Mouse (Mus musculus) midbrain, embryonic 10.5 days (tissue): ENCODE results near the gene Bphl. TPM values are rescaled to one million over a fixed set of nuclear protein-coding genes. Genes with fewer than 3 reads are reported as not detected.
A peak's percentile ranks its signal among the peaks of the same experiment; 100 is the strongest.

Experiments
- DNase-seq: peaks from one replicate; pipeline ENCODE4 v3.0.0-alpha.2; 2017; ENCODE audit warnings: low spot score
- H3K27ac ChIP-seq: fragments of 300-500 bp; sonication (generic); replicated peaks from 2 replicates; pipeline ENCODE4 v1.5.1; 2016; ENCODE audit warnings: mild to moderate bottlenecking
- H3K27me3 ChIP-seq: fragments of 300-500 bp; sonication (generic); 2 replicates; pipeline ENCODE4 v1.6.1; 2016; ENCODE audit warnings: low read depth, mild to moderate bottlenecking; ENCODE audit not compliant: poor library complexity, severe bottlenecking
- H3K36me3 ChIP-seq: fragments of 300-500 bp; sonication (generic); 2 replicates; pipeline ENCODE4 v1.6.1; 2016; ENCODE audit warnings: mild to moderate bottlenecking, moderate library complexity
- H3K4me1 ChIP-seq: fragments of 300-500 bp; sonication (generic); 2 replicates; pipeline ENCODE4 v1.6.1; 2016
- H3K4me3 ChIP-seq: fragments of 300-500 bp; sonication (generic); 2 replicates; pipeline ENCODE4 v1.5.1; 2016; ENCODE audit warnings: mild to moderate bottlenecking, moderate library complexity
- H3K9me3 ChIP-seq: fragments of 300-500 bp; sonication (generic); replicated peaks from 2 replicates; pipeline ENCODE4 v1.6.1; 2016; ENCODE audit warnings: mild to moderate bottlenecking
- WGBS: fragments of 180-500 bp; shearing (Covaris S2); methylation state at CpG from one replicate; pipeline ENCODE4 v1.1.7; 2016; 5-methylcytosine and 5-hydroxymethylcytosine counted together
- polyA plus RNA-seq: library from polyadenylated mRNA; unstranded; fragments of >200 nt; fragmentation: Nextera tagmentation; extraction: Ambion mirVana; gene quantifications from 2 replicates; pipeline ENCODE4 v1.2.1, GENCODE M21; 2016

The Bphl gene
- polyA plus RNA-seq, 1 experiment from 2014 or later = 31.6 TPM

DNA sequence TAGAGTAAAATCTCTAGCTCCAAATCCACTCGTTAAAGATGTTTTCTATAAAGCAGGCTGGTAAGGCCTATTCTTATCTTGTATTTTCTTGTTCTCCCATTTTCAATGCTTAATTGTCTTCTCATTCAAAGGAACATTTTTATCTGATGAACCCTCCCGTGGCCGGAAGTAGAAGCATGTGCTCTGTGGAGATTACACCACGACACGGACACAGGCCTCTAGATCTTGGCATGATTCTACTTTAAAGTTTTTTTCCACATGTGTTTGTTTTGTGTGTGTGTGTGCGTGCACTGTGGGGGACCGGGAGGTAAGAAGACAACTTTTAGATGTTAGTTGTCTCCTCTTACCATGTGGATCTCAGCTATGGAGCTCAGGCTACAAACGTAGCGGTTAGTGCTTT, 64.5 kb downstream of the Bphl start:
- Histone ChIP-seq H3K36me3 (no peaks in the 10 kb centered on the region), H3K9me3 (no peaks in the 10 kb centered on the region), H3K27me3 (no peaks in the 10 kb centered on the region), H3K27ac (no peak overlapping the region), H3K4me1 (peaks cover 4% of the 10 kb centered on the region), H3K4me3 (no peak overlapping the region)
- no peak for DNase-seq
- WGBS = 87% methylated on average over 9 of the region's 9 CpGs

DNA sequence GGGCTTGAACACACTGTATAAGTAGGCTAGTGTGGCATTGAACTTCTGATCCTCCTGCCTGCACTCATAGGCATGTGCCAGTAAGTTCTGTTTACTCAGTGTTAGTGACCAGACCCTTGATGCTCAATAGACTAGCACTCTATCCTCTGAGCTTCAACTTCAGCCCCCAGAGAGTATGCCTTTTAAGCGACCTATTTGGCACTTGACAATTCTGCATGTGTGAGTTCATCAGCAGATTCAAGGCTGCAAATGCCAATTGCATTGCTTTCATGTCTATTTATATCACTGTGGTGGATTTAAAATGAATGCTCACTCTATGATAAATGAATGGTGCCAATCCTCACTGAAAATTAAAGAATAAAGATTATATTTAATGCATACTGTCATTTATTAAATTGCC, 68.0 kb downstream of the Bphl start:
- H3K4me1 ChIP-seq = peaks cover 16% of the 10 kb centered on the region
- WGBS = 65% methylated on average over 1 of the region's 1 CpGs
- no peaks in the 10 kb centered on the region for H3K9me3 ChIP-seq

DNA sequence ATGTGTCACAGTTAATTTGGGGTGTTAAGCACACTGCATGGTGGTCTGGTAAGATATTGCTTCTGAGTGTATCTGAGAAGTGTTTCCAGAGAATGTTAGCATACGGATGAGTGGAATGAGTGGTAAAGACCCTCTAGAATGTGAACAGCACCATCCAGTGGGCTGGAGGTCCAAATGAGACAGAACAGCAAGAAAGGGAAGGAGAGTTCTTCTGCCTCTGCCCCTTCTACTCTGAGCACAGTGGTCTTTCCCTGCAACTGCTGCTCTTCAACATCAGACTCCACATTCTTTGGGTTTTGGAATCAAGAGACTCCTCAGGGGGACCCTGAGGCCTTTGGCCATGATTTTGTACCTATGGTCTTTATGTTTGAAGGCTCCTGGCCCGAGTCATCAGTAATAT, 68.9 kb downstream of the Bphl start:
- WGBS = 82% methylated on average over 2 of the region's 2 CpGs
- no peak for DNase-seq
- H3K4me1 ChIP-seq = peaks cover 25% of the 10 kb centered on the region
- no peak overlapping the region for H3K27ac ChIP-seq
- H3K27me3 ChIP-seq = peaks cover 3% of the 10 kb centered on the region; the same call in 1 of the 2 replicates
- no peaks in the 10 kb centered on the region for H3K9me3 ChIP-seq
- no peak overlapping the region for H3K4me3 ChIP-seq
- no peaks in the 10 kb centered on the region for H3K36me3 ChIP-seq

More for the DNA sequence above, 68.0 kb downstream of the Bphl start:
- Histone ChIP-seq H3K36me3 (no peaks in the 10 kb centered on the region), H3K27ac (no peak overlapping the region), H3K4me3 (no peak overlapping the region), H3K27me3 (no peaks in the 10 kb centered on the region)
- DNase-seq = no peak

DNA sequence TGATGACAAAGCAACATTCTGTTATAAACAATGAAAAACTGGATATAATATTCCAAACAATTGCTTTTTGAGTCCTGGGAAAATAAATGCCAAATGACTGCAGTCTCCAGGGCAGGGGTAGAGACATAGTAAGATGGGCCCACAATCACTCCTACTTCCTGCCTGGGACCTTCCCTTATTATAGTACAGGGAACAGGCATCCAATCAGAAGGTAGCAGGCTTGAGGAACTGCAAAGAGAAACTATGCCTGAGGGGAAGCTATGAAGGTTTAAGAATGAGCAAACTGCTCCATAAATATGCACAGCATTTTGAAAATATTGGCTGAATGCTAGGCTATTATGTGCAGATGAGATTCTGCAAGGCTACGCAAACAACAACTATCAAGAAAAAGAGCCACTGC, 69.6 kb downstream of the Bphl start:
- peaks cover 9% of the 10 kb centered on the region; the same call in 1 of the 2 replicates for H3K27me3 ChIP-seq
- WGBS = 98% methylated on average over 1 of the region's 1 CpGs
- H3K4me3 ChIP-seq = no peak overlapping the region
- no peaks in the 10 kb centered on the region for H3K9me3 ChIP-seq
- H3K27ac ChIP-seq = no peak overlapping the region
- no peak for DNase-seq
- H3K4me1 ChIP-seq = peaks cover 32% of the 10 kb centered on the region
- H3K36me3 ChIP-seq = no peaks in the 10 kb centered on the region

DNA sequence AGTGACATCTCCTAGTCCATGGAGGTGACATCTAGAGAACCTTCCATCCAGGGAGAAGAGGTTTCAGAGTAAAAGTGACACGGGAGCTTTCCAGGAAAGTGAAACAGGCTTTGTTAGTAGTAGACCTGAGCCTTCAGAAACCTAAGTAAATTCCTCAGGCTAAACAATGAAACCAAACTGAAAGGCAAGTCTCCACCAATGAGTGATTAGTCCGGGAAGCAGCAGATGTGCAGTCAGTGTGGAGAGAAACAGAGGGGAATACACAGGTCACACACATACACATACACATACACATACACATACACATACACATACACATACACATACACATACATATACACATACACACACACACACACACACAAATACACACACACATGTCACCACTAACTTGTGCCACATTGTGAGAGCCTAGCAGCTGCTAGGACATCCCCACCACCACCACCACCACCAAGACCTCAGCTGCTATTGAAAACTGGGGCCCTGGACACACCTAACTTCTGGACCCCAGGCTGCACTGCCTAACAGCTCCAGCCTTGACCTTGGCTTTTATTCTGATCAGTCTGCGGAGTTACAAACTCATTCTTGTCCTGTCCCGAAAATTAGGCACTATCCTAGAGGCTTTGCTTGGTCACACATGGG, 71.8 kb downstream of the Bphl start:
- 58% methylated on average over 4 of the region's 4 CpGs for WGBS
- H3K27me3 ChIP-seq = peaks cover 15% of the 10 kb centered on the region; the same call in 1 of the 2 replicates
- peaks cover 32% of the 10 kb centered on the region for H3K4me1 ChIP-seq
- DNase-seq = no peak
- no peak overlapping the region for H3K4me3 ChIP-seq
- H3K36me3 ChIP-seq = no peaks in the 10 kb centered on the region
- H3K9me3 ChIP-seq = no peaks in the 10 kb centered on the region
- H3K27ac ChIP-seq = peak overlapping the region; percentile 33; the same call in 1 of the 2 replicates

DNA sequence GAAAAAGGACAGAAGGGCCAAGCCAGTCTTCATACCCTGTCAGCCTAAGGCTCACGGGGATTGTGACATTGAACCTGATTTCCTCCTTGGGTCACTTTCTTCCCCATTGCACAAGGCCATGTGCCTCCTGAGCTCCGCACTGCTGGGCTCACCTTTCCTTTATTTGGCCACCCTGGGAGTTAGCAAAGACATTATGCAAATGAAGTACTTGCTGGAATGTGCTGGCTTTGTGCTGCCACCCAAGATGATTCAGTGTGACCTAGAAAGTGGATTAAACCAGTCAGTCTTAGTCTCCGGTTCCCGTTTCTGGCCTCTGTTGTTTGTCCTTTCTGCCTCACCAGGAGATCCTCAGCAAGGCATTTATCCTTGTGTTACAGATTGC, 72.3 kb downstream of the Bphl start:
- Histone ChIP-seq H3K9me3 (no peaks in the 10 kb centered on the region), H3K27ac (peak overlapping the region; percentile 33; the same call in 1 of the 2 replicates), H3K27me3 (peaks cover 15% of the 10 kb centered on the region; the same call in 1 of the 2 replicates), H3K36me3 (no peaks in the 10 kb centered on the region), H3K4me3 (no peak overlapping the region), H3K4me1 (peaks cover 32% of the 10 kb centered on the region)
- DNase-seq = peak; percentile 37
- 17% methylated on average over 4 of the region's 4 CpGs for WGBS

DNA sequence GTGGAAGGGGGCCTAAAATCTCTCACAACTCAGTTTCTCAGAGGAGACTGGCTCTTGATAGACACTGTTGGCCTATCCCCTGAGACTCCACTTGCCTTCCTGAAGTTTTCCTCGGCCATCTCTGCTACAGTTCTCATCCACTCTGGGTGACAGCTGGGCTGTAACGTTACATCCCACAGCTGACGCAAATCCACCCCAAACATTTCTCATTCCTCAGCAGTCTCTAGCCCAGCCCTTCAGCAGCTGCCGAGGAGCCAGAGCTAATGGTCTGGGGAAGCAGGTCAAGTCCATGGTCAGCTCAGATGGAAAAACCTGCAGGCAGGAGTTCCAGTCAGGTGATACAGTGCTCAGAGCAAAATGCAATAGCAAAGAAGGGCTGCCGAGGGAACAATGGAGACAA, 73.6 kb downstream of the Bphl start:
- DNase-seq = no peak
- no peak overlapping the region for H3K27ac ChIP-seq
- WGBS = 82% methylated on average over 5 of the region's 5 CpGs
- H3K4me3 ChIP-seq = no peak overlapping the region
- 0 out of 2 replicates have a peak, but pooled peaks cover 6% of the 10 kb centered on the region for H3K36me3 ChIP-seq
- peaks cover 15% of the 10 kb centered on the region; the same call in 1 of the 2 replicates for H3K27me3 ChIP-seq
- no peaks in the 10 kb centered on the region for H3K9me3 ChIP-seq
- peaks cover 32% of the 10 kb centered on the region for H3K4me1 ChIP-seq

DNA sequence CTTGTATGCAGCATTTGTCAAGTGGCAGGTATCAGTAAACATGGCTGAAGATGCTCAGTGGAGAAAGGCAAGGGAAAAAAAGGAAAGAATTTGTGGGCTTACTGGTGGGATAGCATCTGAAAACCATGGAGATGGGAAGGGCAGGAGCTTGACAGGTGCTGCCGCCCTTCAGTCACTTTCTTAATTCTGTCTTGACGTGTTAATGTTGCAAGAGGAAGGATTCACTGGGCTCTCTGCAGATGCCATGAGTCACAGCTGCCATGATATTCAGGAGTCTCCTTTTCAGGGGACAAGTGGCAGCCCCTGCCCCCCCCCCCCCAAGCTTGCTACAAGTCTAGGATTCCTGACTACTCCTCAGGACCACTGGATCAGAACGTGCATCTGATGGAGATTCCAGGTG, 74.5 kb downstream of the Bphl start:
- 78% methylated on average over 3 of the region's 3 CpGs for WGBS

DNA sequence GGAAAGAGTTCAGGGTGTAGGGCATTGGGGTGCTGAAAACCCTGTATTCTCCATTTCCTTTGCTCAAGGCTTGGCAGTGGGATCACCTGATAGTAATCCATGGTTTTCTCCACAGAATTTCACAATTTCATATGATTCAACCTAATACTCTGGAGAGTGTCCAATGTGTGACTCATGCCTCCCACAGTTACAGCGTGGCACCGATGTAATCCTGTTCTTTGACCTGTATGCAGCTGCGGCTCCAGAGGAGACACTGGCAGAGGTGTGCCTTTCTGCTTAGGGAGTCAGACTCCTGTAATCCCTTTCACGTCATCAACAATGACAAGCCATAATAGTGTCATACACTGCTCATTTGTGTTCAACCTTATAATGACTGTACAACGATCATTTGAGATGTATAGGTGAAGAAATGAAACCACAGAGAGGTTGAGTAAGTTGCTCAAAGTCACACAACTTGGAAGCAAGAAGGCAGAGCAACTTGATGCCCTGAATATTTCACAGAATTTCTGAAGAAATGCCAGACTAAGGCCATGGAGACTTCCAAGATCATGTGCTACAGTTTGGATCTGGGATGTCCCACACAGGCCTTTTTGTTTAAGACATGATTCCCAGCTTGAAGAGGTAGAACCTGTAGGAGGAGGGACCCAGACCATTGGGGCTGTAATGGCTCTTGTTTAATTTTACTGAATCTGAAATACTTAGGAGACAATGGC, 75.1 kb downstream of the Bphl start:
- WGBS = 93% methylated on average over 5 of the region's 5 CpGs
- Histone ChIP-seq H3K27ac (no peak overlapping the region), H3K36me3 (0 out of 2 replicates have a peak, but pooled peaks cover 6% of the 10 kb centered on the region), H3K9me3 (no peaks in the 10 kb centered on the region), H3K27me3 (peaks cover 15% of the 10 kb centered on the region; the same call in 1 of the 2 replicates), H3K4me3 (no peak overlapping the region), H3K4me1 (peaks cover 32% of the 10 kb centered on the region)
- DNase-seq = no peak

More for the DNA sequence above, 74.5 kb downstream of the Bphl start:
- peaks cover 32% of the 10 kb centered on the region for H3K4me1 ChIP-seq
- H3K9me3 ChIP-seq = no peaks in the 10 kb centered on the region
- DNase-seq = no peak
- H3K4me3 ChIP-seq = no peak overlapping the region
- H3K27ac ChIP-seq = no peak overlapping the region
- H3K36me3 ChIP-seq = 0 out of 2 replicates have a peak, but pooled peaks cover 6% of the 10 kb centered on the region
- H3K27me3 ChIP-seq = peaks cover 15% of the 10 kb centered on the region; the same call in 1 of the 2 replicates

DNA sequence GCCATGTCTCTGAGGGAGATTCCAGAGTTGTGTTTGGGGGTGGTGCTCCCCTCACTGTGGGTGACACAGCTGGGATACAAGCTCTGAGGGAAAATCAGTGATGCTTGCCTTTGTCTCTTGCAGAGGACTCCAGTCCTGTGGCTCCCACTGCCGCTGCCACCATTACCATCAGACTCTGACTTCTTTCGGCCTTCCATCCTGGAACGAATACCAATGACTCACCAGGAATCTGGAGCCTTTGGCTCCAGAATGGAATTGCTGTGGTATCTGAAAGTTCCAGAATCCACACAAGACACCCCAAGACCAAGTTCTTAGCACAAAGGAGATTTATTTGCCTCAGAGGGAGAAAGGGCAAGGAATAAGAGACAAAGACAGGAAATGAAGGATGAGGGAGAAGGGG, 75.7 kb downstream of the Bphl start:
- no peaks in the 10 kb centered on the region for H3K9me3 ChIP-seq
- H3K27ac ChIP-seq = no peak overlapping the region
- DNase-seq = no peak
- peaks cover 15% of the 10 kb centered on the region; the same call in 1 of the 2 replicates for H3K27me3 ChIP-seq
- no peak overlapping the region for H3K4me3 ChIP-seq
- WGBS = 94% methylated on average over 3 of the region's 3 CpGs
- H3K4me1 ChIP-seq = peaks cover 32% of the 10 kb centered on the region
- H3K36me3 ChIP-seq = 0 out of 2 replicates have a peak, but pooled peaks cover 6% of the 10 kb centered on the region

DNA sequence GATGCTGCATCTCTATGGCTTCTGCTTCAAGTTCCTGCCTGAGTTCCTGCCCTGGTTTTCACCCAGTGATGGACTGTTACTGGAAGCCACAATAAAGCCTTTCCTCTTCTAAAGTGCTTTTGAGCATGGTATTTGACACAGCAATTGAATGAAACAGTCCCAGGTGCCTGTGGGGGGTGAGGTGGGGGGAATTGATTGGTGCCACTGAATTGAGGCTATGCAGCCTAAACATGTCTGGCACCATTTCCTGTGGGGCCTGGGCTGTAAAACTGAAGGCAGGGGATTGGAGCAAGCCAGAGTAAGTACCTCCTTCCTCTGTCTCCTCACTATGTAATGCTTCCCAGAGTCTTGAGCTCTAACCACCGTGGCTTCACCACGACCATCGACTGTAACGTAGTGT, 77.3 kb downstream of the Bphl start:
- H3K9me3 ChIP-seq = no peaks in the 10 kb centered on the region
- no peak overlapping the region for H3K27ac ChIP-seq
- DNase-seq = no peak
- peaks cover 23% of the 10 kb centered on the region for H3K4me1 ChIP-seq
- peaks cover 15% of the 10 kb centered on the region; the same call in 1 of the 2 replicates for H3K27me3 ChIP-seq
- H3K36me3 ChIP-seq = 0 out of 2 replicates have a peak, but pooled peaks cover 8% of the 10 kb centered on the region
- WGBS = 89% methylated on average over 4 of the region's 4 CpGs
- H3K4me3 ChIP-seq = no peak overlapping the region

DNA sequence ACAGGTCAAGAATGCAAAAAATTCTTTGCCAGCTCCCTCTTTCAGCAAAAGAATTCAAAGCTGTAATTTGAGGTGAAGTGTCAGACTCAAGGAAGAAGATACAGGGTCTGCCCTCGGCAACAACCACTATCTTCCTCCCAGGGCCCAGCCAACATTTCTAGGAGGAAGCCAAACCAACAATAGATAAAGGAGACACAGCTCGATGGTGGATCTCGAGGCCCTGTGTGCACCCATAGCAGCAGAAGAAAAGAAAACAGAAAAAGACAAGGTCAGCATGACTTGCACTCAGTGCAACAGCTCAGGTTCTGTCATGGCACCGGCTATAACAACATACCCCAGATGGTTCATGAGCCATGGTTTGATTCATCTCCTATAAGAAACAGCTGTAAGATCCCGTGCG, 79.1 kb downstream of the Bphl start:
- Histone ChIP-seq H3K36me3 (peaks cover 23% of the 10 kb centered on the region), H3K4me1 (peaks cover 7% of the 10 kb centered on the region), H3K27ac (no peak overlapping the region), H3K4me3 (no peak overlapping the region), H3K27me3 (peaks cover 9% of the 10 kb centered on the region; the same call in 1 of the 2 replicates), H3K9me3 (no peaks in the 10 kb centered on the region)
- WGBS = 85% methylated on average over 6 of the region's 6 CpGs
- no peak for DNase-seq

DNA sequence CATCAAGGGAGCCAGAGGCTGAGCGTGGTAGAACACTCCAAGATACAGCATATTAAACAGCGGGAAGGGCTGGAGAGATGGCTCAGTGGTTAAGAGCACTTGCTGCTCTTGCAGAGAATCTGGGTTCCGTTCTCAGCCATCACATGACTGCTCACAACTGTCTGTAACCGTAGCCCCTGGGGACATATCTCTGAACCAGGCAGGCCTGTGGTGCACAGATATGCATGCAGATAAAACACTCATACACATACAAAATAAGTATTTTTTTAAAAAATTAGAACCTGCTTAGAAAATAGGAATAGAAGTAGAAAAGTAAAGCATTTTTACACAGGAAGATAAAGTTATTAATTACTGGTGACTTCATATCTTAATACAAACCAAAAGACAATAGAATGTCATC, 81.4 kb downstream of the Bphl start:
- DNase-seq = no peak
- no peak overlapping the region for H3K4me3 ChIP-seq
- peaks cover 21% of the 10 kb centered on the region for H3K4me1 ChIP-seq
- H3K36me3 ChIP-seq = peaks cover 46% of the 10 kb centered on the region
- H3K27ac ChIP-seq = no peak overlapping the region
- H3K27me3 ChIP-seq = no peaks in the 10 kb centered on the region
- no peaks in the 10 kb centered on the region for H3K9me3 ChIP-seq
- 86% methylated on average over 4 of the region's 4 CpGs for WGBS
